Mouse (Mus musculus) cerebellum, postnatal 36 days (tissue): ENCODE data around the gene Fam92b.

Source experiments
- DNase-seq, 2 experiments: peaks; one replicate each; pipeline ENCODE4 v3.0.0; 2021 to 2022; ENCODE audit warnings: mixed read lengths in 2 of 2

Gene Fam92b

DNA sequence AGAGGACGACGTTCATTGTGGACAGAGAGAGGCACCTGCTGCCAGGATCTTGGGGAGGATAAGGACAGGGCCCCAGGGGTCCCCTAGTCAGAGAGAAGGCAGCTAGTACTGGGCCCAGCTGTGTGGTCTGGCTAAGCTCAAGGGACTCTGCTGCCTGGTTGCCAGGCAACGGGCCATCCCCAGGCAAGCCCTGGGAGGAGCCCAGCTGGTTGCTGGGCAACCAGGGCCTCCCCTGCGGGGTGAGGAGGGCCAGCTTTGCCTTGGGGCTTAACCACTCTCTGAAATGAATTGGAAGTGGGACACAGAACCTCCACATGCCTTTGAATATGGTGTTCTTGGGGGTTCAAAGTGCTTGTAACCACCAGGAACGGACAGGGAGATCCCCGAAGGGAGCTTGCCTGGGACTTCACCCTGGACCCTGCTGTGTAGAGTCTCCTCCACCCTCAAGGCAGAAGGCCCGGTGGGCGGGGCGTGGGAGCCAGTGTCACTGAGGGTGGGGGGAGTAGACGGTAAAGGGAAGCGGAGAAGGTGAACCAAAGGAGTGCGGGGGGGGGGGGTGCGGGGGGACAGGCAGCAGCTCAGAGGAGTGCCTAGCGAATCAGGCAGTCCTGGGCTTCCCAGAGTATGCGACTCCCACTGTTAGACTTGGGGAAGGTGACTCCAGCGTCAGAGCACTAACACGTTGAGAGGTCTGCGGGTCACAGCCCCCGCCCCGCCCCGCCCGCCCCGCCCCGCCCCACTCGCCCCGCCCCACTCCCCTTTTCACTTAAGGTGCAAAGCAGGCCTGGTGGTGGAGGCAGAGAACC is at the start of gene Fam92b:
Fam92b (minus strand) TSS at position 149 of the 806 bp plus-strand sequence.
- peak in 1 of 2 experiments; percentile 40 for DNase-seq

DNA sequence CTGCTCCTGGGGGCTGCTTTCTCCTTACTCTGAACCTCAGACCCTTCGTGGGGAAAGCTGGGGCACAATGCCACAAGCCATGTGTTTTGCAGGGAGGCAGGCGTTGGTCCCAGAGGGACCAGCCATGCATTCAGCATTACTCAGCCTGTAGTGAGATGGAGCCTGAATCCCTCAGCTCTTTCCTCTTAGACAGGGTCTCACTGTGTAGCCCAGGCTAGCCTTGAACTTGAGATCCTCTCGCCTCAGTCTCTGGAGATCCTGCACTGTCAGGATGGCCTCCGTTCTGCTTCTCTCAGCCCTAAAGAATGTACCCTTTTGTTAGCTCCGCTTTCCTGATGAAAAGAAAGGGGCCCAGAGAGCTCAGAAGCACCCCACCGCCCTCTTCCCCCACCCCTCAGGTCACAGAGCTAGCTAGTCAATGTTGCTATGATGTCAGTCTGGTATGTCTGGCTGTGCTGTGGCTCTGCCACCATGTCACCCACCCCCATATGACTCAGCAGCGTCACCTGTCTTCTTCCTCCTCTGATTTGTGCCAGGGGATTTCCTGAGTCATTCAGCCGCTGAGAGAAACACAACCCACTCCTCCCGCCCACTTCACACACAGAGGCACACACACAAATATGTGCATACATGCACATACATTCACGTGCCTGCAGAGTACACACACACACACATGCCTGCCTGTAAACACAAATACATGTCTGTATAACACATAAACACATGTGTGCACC is 48.3 kb upstream of the Fam92b start:
- no peak for DNase-seq

DNA sequence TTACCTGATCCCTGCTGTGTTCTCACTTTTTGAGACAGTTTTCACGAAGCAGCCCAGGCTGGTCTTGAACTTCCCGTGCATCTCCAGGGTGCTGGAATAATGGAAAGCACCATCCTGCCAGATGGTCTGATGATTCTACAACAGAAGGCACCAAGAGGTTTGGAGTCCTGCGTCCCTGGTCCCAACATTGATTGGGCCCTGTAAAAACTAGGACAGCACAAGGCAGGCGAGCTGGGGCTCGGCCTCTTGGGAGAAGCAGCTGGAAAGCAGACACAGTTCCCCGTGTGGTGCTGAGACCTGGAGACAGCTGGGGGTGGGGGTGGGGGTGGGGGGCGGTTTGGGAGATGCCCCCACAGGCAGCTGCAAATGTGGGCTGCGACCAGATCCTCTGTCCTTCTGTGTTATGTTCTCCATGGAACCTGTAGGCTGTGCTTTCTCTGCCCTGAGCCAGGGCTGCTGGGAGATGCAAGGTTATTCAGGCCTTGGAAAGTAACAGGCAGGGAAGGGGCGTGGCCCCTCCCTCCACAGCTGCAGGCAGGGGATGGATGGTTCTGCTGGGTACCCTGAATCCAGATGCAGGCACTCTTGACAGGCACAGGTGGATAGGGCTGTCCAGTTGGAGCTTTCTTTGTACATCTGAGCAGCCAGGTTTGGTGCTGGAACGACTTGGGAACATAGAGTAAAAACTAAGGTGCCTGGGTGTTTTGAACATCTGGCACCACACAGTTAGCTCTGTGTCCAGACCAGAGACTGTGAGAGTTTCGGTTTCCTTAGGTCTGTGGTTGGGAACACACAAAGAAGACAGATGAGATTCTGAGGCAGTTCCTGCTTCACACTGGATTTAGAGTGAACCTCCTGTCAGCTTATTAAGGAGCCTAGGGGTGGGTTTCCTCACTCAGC is 47.5 kb upstream of the Fam92b start:
- DNase-seq: no peak

DNA sequence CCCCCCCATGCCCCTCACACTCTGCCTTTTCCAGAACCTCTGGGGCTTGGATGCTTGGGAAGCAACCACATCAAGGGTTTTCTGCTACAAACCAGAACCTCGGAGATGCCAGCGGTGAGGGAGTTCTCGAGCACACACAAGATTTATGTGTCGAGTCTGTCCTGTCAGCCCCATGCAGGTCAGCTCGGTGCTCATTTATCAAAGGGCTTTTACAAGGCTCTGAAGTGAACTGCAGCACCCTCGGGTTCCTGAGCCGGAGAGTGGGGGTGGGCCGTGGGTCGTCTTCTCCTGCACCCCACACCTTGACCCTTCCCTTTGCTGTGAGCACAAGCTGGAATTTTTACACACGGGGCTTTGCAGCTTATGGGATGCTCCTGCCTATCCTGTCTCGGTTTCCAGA is 45.3 kb upstream of the Fam92b start:
- no peak for DNase-seq

DNA sequence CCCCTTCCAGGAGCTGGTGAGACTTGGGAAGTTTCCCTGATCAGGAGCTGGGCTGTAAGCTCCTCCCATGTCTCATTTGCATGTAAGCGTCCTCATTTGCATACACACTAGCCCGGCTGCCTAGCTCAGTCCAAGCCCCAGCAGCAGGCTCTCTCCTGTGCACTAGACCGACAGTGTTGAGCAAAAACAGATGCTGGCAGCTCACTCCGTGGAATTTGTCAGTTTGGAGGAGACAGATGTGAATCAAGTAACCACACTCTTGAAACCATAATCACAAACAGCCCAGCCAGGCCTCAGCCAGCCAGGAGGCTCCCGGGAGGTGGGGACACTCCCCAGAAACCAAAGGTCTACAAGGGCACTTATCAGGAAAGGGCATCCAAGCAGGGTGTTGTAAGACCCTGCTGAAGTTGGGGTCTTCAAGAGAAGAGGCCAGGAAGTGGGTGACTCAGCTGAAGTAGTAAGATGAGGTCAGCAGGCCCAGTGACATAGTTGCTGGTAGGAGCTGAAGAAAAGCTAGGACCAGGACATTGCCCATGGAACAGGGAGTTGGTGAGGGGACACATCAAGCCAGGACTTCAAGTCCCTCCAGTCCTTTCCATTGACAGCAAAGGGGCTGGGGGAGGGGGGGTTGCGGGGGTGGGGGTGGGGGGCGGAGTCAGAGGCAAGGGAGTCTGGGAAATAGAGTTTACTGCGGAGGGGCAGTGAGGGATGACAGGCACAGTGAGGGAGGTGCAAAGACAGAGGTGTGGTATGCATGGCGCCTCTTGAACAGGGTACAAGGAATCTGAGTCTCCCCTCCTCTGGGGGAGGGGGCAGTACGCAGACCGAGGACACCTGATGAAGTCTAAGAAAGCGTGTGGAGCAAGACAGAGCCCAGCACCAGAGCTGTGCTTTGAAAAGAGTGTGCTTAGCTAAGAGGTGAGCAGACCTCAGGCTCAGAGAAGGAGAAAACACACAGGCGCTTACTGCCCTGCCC is 39.9 kb upstream of the Fam92b start:
- DNase-seq: no peak

DNA sequence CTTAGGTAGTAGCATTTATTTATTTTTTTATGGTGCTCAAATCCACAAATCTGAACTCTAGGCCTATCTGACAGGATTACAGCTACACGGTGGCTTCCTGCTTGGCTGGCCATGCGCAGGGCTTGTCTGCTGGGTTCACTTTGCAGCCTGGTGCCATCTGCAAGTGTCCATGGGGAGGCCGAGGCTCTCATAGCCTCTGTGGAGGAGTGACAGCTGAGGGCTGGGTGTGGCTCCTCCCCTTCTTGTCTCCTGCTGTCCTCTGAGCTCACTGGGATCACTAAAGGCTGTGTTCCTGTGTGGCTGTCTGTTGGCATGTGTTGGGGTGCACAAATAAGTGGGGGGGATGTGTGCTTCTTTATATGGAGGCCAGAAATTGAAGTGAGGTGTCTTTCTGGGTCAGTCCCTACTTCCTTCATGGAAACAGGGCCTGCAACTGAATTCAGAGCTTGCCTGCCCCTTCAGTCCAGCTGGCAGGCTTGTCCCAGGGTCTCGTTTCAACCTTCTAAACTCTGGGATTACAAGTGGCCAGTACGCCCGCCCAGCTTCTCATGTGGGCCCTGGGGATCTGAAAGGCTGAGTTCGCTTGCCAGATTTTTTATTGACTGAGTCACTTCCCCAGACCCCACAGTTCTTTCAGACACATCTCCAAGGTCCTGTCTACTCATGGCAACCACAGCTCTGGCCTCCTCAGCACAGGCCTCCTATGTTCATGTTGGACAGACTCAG is 38.3 kb upstream of the Fam92b start:
- peak in 1 of 2 experiments; percentile 49 for DNase-seq

DNA sequence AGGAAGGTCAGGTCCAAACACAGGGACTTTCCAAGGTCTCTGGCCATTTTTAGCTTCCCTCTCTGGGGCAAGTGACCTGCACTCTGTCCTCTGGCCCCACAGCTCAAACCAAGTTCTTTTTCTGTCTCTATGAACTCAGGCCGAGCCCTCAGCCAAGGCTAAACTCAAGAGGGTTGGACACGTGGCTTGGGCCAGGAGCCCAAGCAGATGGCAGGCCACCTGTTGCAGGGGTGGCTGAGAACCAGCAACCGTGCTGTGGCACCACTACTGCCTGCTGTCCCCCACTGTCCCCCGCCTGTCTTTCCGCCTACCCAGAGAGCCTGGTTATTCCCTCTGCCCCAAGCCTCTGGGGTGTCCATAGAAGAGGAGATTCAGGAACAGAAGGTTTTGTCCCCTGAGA is 36.7 kb upstream of the Fam92b start:
- peak; percentile 94 to 96 for DNase-seq

DNA sequence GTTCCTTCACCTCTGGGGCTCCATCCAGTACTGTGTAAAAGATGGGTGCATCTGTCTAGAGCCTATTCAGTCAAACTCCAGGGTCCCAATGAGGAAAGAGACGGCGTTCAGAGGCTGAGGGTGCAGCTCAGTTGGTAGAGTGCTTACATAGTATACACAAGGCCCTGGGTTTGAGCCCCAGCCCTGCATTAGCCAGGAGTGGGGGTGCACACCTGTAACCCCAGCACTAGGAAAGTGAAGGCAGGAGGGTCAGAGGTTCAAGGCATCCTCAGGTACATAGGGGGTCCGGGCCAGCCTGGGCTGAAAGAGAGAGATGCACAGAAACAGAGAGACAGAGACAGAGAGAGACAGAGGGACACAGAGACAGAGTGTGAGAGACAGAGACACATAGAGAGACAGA is 36.0 kb upstream of the Fam92b start:
- no peak for DNase-seq

DNA sequence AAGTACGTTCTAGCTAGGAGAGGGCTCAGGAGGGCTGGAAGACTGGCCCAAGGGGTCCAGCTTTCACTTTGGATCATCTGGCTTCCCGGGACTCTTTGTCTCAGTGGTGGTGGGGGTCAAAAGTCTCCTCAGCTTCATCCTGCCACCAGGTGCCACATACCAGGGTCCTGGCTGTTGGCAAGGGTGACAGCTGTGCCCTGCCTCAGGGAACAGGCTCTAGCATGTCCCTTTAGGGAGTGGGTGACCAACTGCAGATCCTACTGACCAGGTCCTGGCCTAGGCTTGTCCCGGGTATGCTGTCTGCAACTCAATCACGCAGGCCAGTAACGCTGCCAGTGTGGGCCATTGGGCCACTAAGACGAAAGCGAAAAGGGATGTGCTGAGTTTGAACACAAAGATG is 35.3 kb upstream of the Fam92b start:
- no peak for DNase-seq

DNA sequence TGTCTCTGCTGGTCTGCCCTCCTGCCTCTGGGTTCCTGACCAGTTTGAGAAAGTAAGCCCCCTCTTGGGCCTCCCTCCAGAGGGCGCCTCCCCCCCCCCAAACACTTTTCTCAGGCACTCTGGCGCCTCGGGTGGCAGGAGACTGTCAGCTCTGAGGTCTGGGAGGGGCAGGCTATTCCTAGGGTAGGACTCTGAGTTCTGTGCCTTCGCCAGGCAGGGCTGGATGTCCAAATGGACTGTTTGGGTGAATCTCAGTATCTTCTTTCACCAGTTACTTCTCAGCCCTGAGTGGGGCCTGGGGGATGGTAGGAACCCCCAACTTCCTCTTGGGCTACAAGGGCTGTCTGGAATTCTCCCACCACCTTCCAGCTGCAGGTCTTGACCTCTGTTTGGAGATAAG is 34.1 kb upstream of the Fam92b start:
- DNase-seq: no peak

DNA sequence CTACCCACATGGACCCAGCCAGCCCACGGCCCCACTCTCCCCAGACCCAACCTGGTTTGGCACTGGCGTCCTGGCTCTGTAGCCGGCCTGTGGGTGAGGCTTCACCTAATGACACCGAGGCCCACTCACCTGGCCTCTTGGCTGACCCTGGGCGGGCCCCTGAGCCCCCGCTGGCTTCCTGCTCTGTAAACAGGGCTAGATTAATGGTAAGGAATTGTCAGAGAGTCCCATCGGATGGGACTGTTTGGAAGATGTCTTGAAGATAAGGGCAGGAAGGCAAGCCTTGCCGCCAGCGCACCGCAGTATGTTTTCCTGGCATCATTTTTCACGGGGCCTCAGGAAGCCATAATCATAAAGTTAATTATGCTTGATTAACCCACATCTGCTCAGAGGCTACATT is 30.8 kb upstream of the Fam92b start:
- DNase-seq: no peak

DNA sequence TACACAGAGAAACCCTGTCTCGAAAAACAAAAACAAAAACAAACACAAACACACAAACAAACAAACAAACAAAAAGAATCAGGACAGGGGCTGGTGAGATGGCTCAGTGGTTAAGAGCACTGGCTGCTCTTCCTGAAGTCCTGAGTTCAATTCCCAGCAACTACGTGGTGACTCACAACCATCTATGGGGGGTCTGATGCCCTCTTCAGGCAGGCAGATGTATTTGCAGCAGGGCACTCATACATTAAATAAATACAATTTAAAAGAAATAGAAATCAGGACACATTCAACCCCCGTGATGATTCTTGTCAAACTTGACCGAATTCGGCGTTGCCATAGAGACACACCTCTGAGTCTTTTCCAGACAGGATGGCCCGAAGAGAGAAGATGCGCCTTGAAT is 30.1 kb upstream of the Fam92b start:
- no peak for DNase-seq

DNA sequence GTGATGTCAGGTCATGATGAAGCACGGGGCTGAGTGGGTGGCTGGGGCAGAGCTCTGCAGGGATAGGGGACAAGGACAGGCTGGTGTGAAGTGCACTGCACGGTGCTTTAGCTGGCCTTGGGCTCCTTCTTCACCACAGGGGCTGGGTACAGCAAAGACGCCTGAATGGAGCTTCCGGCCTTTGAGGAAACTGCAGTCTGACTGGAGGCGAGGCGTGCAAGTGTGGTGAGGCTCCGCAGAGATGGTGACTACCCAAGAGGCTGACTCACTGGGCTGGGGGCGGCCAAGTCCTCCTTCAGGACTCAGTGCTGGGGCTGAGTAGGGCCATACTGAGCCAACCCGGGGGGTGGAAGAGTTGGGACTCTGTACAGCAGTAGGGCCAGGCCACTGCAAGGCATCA is 28.6 kb upstream of the Fam92b start:
- no peak for DNase-seq

DNA sequence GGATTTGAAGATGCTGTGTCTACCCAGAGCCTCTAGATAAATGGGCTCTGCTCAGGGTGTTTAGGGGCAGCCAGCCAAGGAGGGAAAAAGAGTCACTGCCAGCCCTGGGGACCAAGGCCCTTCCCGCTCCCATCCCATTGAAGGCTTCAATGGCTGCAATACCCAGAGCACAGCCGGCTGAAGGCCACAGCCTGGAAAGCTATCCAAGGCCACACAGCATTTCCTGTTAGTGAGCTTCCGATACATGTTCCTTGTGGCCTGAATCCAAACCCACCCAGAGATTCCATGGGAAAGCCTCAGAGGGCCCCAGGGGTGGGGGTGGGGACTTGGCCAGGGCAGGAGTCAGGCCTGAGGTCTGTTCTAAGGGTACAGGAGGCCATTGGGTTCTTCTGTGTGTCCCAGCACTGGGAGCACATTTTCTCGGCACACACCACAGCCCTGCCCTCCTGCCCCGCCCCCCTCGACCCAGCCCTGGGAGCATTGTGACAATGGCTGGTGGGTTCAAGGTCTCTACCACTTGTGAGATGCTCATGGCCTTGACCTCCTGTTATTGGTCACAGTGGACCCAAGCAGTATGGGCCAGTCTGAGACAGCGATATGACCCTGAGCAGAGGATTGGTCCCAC is 27.6 kb upstream of the Fam92b start:
- no peak for DNase-seq

DNA sequence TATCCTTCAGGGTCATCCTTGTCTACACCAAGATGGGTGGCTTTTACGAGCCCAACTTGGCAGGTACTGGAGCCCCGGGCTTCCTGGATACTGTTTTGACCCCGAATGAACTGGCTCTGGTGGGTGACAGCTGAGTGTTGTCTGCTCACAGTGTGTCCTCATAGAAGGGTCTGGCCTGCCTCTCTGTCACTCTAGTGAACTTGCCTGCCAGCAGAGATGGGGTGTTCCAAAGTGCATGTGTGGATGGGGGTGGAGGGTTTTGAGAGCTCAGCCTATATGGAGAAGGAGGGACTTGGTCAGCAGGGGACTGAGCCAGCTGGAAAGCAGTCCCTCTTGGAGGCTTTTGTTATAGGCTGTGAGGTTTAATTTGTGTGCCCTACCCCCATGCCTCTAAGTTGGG is 25.3 kb upstream of the Fam92b start:
- no peak for DNase-seq

DNA sequence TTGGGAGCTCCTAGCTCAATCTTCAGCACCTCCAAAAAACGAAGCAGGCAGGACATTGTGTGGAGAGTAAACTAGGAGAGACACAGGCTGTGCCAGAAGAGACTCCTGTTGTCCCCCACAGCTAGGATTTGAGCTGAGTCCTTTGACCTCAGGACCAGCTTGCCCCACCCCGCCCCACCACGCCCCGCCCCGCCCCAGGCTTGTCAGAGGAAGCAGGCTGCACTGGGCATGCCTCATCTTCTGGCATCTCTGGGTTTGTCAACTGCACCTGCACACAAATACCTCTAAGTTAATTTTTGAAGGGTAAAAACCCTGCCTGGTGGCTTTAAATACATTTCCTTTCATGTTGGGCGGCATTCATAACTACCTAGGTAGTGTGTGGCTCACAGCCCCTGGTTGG is 24.1 kb upstream of the Fam92b start:
- no peak for DNase-seq

DNA sequence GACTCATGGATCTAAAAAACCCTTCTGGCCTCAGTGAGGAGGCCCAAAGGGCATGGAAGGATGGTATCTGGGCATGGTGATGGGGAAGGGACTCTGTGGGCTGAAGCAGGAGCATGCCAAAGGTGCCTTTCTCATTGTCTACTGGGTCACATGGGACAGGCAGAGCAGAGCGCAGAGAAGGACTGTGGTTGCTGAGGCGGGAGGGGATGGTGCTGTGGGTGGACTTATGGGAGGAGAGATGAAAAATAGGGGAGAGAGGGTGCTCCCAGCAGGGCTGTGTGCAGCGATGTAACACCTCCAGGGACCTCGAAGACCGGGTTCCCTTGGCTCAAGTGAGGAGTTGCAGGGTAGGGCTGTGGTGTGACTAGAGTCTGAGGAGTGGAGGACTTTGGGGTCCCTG is 14.9 kb upstream of the Fam92b start:
- DNase-seq: no peak

DNA sequence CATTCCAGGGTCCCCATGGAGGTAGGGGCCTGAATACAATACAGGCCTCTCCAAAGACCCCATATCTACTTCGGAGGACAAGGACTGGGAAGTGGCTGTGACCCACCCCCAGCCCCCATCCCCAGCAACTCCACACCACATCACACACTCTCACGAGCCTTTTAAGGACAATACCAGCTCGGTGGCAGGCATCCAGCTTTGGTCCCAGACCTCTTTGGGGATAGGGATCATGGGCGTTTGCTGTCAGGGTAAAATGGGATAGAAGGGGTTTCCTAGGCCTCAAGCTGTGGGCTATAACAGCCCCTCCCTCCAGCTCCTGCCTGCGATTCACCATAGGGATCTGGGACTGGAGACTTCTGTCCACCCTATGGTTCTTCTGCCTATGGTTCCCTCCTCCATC is 14.4 kb upstream of the Fam92b start:
- DNase-seq: no peak

DNA sequence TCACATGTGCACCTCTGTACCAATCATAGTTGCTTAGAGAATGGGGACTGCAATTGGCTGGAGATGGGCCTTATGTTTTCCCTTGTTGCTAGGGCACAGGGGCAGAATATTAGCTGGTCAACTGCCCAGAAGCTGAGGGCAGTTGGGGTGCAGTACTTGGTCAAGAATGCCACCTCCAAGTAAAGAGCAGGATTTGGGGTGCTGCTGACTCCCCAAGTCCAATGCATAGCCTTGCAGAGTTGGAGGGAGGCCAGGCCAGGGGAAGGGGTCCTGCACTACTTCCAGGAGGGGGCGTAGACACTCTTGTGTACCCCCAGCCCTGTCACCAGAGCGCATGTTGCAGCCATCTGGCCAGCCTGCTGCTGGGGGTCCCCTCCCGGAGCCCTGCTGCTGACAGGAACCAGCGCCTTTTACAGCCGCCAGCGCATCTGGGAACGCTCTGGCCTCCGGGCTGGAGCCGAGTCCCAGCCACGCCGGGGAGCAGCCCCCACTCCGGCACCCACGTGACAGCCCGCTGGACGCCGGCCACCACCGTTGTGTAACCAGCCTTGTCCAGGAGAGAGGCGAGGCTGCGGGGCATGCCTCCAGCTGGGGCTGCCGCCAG is 13.6 kb upstream of the Fam92b start:
- DNase-seq: peak; percentile 80 to 91

DNA sequence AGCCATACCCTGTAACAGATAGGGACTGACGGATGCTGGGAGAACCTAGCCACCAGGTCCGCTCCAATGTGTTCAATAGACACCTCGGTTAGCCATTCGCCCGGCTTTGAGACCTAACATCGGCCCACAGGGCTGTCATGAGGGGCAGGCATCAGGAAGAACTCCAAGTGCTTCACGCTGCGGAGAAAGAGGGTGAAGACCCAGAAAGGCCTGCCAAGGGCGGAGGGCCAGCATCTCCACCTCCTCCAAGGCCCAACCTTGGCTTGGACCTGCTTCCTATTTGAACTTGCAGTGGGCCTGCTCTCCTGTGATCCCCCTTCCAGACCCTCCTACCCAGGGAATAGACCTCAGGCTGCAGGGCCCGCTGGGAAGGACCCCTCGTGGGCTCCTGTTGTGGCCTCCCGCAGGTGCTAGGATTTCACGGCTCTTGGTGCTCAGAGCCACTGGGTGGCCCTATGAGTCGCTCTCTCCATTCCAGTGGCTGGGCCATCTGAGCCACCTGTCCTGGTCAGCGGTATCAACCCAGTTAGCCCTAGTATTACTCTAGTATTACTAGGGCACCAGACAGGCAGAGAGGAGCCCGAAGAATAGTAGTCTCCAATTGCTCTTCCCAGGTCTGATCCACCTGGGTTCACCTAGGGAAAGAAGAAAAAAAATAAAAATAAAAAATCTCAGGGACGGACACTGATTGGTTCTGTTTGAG is 13.0 kb upstream of the Fam92b start:
- no peak for DNase-seq
